Mouse (Mus musculus): ENCODE measurements at regions not wholly inside any gene's neighbourhood (a gene's known extent, or its start where the extent isn't known, plus 50 kb on each side); places are given as distances from the start of the nearest gene placed in this dataset.
A peak's percentile ranks its signal among the peaks of the same experiment; 100 is the strongest.

DNA sequence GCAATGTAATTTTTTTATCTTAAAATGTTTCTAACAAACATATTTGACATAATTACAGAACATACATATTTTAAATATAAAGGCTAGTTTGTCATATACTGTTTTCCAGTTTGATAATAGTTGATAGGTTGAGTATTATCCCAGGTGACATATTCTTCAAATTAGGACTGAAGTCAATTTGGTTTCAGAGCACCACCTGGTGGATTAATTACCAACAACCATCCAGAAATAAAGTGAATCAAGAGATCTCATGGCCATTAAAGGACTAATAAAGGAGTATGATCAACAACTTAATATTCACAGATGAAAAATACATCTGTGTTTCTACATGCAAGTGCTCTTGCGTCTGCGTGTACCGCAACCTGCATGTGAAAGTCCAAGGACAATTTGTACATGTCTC lies 50.3 kb upstream of the Nmu start:
- H3K36me3 ChIP-seq (ENCODE audit: control insufficient read depth, insufficient read depth, low read length): no peaks in the 10 kb centered on the region
- no peak overlapping the region for H3K4me3 ChIP-seq (ENCODE audit: low read depth, low read length)
- ATAC-seq (ENCODE audit: low FRiP score) (no peak), DNase-seq (ENCODE audit: low spot score) (peak; percentile 4)
- no peak overlapping the region for H3K9ac ChIP-seq (ENCODE audit: low read depth, low read length)
- no peaks in the 10 kb centered on the region for H3K27me3 ChIP-seq (ENCODE audit: control insufficient read depth, insufficient read depth, low read length)
- no peaks in the 10 kb centered on the region for H3K9me3 ChIP-seq (ENCODE audit: control insufficient read depth, low read length)
- H3K27ac ChIP-seq (ENCODE audit: low read depth, low read length): no peak overlapping the region
- 85% methylated on average over 3 of the region's 3 CpGs for WGBS
- H3K4me1 ChIP-seq (replicated peaks; ENCODE audit: control insufficient read depth, insufficient read depth, low read length): no peaks in the 10 kb centered on the region
- no peak overlapping the region for H3K4me2 ChIP-seq (replicated peaks; ENCODE audit: low read depth, low read length)

DNA sequence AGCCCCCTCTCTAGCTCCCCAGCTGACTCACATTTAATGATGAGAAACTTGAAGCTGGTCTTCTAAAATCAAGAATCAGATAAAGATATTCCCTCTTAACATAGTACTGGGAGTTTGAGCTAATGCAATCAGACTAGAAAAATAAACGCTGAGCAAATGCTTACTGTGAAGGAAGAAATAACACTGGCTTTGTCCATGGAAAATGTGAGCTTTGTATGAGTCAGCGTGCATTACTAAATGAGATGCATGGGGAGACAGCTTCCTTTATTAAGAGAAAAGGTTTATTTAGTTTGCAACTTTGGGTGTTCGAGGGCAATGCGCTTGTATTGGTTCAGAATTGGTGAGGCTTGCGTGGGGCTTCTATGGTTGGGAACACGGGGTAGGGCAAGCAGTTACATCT lies 52.7 kb upstream of the Nmu start:
- 87% methylated on average over 6 of the region's 6 CpGs for WGBS
- no peak for DNase-seq (ENCODE audit: low spot score)
- no peaks in the 10 kb centered on the region for H3K36me3 ChIP-seq (ENCODE audit: control insufficient read depth, insufficient read depth, low read length)
- H3K9ac ChIP-seq (ENCODE audit: low read depth, low read length): no peak overlapping the region
- H3K27ac ChIP-seq (ENCODE audit: low read depth, low read length): no peak overlapping the region
- no peak overlapping the region for H3K4me3 ChIP-seq (ENCODE audit: low read depth, low read length)
- H3K4me1 ChIP-seq (replicated peaks; ENCODE audit: control insufficient read depth, insufficient read depth, low read length): no peaks in the 10 kb centered on the region
- no peaks in the 10 kb centered on the region for H3K9me3 ChIP-seq (ENCODE audit: control insufficient read depth, low read length)
- no peak overlapping the region for H3K4me2 ChIP-seq (replicated peaks; ENCODE audit: low read depth, low read length)
- ATAC-seq (ENCODE audit: low FRiP score): no peak
- H3K27me3 ChIP-seq (ENCODE audit: control insufficient read depth, insufficient read depth, low read length): no peaks in the 10 kb centered on the region

DNA sequence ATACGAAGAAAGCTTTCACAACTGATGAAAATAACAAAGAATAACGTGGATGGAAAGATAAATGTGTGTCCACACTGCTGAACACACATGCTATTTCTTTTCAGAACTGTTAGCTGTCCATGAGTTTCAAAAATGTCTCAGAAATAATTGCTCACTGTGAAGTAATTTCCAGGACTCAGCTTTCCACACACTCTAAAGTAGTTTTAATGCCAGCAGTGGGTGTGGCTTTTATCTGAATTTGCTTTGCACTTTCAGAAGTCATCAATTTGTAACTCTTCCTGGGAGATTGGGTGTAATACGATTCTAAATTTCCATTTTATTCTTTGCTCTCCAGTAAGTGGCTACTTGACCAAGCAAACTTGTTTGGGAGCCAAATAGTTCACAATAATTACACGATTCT lies 53.5 kb upstream of the Nmu start:
- Histone ChIP-seq H3K27me3 (ENCODE audit: control insufficient read depth, insufficient read depth, low read length) (no peaks in the 10 kb centered on the region), H3K4me2 (replicated peaks; ENCODE audit: low read depth, low read length) (no peak overlapping the region), H3K36me3 (ENCODE audit: control insufficient read depth, insufficient read depth, low read length) (no peaks in the 10 kb centered on the region), H3K27ac (ENCODE audit: low read depth, low read length) (no peak overlapping the region), H3K4me3 (ENCODE audit: low read depth, low read length) (no peak overlapping the region), H3K4me1 (replicated peaks; ENCODE audit: control insufficient read depth, insufficient read depth, low read length) (no peaks in the 10 kb centered on the region), H3K9me3 (ENCODE audit: control insufficient read depth, low read length) (no peaks in the 10 kb centered on the region), H3K9ac (ENCODE audit: low read depth, low read length) (no peak overlapping the region)
- DNase-seq (ENCODE audit: low spot score) (no peak), ATAC-seq (ENCODE audit: low FRiP score) (no peak)
- 83% methylated on average over 4 of the region's 4 CpGs for WGBS

DNA sequence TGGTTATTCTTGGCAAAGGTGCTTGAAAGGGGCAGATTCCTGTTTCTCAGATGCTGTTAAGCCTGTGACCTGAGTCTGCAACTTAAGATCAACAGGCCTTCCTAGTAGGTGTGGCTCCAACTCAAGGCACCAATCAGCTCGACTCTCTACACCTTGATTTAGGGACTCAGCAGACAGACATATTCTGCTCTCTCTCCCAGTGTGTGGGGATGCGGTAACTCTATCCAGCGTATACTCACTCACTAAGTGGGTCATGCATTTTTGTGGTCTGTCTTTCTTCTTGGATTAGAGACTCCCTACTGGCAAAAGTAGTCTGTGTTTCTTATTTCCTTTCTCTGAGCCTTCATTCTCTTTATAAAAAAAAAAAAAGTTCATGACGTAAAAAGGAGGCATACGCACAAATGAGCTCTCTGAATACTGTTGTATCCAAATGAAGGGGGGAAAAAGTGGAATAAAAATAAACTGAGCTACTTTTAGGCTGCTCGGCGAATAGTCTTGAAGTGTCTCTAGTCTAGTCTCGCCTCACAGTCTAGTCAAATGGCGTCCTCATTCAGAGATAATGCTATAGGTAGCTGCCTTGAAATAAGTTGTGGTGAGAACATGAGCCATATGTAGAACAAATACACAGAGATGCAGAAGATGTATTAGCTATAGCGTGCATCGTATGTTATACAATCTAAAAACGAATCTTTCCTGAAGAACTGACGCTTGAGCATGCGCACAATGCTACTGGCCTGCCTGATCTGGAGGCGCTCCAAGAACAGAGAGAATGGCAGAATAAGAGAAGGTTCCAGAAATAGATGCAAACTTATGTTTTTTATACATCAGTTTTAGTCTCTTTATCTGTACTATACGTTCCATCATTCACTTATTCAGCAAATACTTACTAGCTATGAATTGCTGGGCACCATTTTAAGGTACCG lies 55.6 kb upstream of the Nmu start:
- no peaks in the 10 kb centered on the region for H3K36me3 ChIP-seq (ENCODE audit: control insufficient read depth, insufficient read depth, low read length)
- H3K27me3 ChIP-seq (ENCODE audit: control insufficient read depth, insufficient read depth, low read length): no peaks in the 10 kb centered on the region
- H3K4me2 ChIP-seq (replicated peaks; ENCODE audit: low read depth, low read length): no peak overlapping the region
- DNase-seq (ENCODE audit: low spot score) (no peak), ATAC-seq (ENCODE audit: low FRiP score) (no peak)
- no peak overlapping the region for H3K4me3 ChIP-seq (ENCODE audit: low read depth, low read length)
- no peak overlapping the region for H3K9ac ChIP-seq (ENCODE audit: low read depth, low read length)
- no peak overlapping the region for H3K27ac ChIP-seq (ENCODE audit: low read depth, low read length)
- H3K4me1 ChIP-seq (replicated peaks; ENCODE audit: control insufficient read depth, insufficient read depth, low read length): no peaks in the 10 kb centered on the region
- H3K9me3 ChIP-seq (ENCODE audit: control insufficient read depth, low read length): no peaks in the 10 kb centered on the region
- 87% methylated on average over 17 of the region's 17 CpGs for WGBS

DNA sequence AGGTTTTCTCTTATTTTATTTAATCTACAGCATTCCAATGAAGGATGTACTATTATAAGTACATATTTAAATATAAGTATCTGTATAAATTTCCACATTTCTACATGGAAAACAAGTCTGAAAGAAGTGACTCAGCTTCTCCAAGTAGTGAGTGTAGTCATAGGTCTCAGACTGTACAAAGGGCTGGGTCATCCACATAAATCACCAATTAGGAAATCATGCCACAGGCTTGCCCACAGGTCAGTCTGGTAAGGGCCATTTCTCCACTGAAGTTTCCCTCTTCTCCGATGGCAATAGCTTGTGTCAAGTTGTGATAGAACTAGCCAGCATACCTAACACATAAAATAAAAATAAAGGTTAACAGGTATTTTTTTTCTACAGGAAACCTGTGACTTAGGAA lies 56.3 kb upstream of the Nmu start:
- Histone ChIP-seq H3K36me3 (ENCODE audit: control insufficient read depth, insufficient read depth, low read length) (no peaks in the 10 kb centered on the region), H3K27ac (ENCODE audit: low read depth, low read length) (no peak overlapping the region), H3K4me2 (replicated peaks; ENCODE audit: low read depth, low read length) (no peak overlapping the region), H3K4me1 (replicated peaks; ENCODE audit: control insufficient read depth, insufficient read depth, low read length) (no peaks in the 10 kb centered on the region), H3K9ac (ENCODE audit: low read depth, low read length) (no peak overlapping the region), H3K4me3 (ENCODE audit: low read depth, low read length) (no peak overlapping the region), H3K27me3 (ENCODE audit: control insufficient read depth, insufficient read depth, low read length) (no peaks in the 10 kb centered on the region), H3K9me3 (ENCODE audit: control insufficient read depth, low read length) (no peaks in the 10 kb centered on the region)
- WGBS: 95% methylated on average over 1 of the region's 1 CpGs
- no peak for DNase-seq (ENCODE audit: low spot score)
- ATAC-seq (ENCODE audit: low FRiP score): no peak

DNA sequence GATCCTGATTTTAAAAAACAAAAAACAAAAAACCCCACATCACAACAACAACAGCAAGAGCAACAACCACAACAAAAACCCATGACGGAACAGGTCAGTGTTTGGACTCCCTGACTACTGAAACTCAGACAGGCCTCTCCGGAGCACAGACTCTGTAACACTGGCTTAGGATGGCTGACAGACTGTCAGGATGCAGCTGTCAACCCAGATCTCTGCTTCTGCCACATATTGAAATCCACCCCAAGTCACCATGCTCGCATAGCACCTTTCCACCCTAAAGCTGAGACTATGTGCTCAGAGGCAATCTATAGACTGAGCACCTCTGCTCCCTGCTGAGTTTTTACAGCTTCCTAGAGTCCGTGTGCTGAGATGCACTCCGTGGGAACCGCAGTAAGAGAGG lies 57.0 kb upstream of the Nmu start:
- WGBS: 88% methylated on average over 6 of the region's 6 CpGs
- Histone ChIP-seq H3K9ac (ENCODE audit: low read depth, low read length) (no peak overlapping the region), H3K4me2 (replicated peaks; ENCODE audit: low read depth, low read length) (no peak overlapping the region), H3K36me3 (ENCODE audit: control insufficient read depth, insufficient read depth, low read length) (no peaks in the 10 kb centered on the region), H3K4me1 (replicated peaks; ENCODE audit: control insufficient read depth, insufficient read depth, low read length) (no peaks in the 10 kb centered on the region), H3K27me3 (ENCODE audit: control insufficient read depth, insufficient read depth, low read length) (no peaks in the 10 kb centered on the region), H3K9me3 (ENCODE audit: control insufficient read depth, low read length) (no peaks in the 10 kb centered on the region), H3K4me3 (ENCODE audit: low read depth, low read length) (no peak overlapping the region), H3K27ac (ENCODE audit: low read depth, low read length) (no peak overlapping the region)
- no peak for ATAC-seq (ENCODE audit: low FRiP score)
- DNase-seq (ENCODE audit: low spot score): no peak

DNA sequence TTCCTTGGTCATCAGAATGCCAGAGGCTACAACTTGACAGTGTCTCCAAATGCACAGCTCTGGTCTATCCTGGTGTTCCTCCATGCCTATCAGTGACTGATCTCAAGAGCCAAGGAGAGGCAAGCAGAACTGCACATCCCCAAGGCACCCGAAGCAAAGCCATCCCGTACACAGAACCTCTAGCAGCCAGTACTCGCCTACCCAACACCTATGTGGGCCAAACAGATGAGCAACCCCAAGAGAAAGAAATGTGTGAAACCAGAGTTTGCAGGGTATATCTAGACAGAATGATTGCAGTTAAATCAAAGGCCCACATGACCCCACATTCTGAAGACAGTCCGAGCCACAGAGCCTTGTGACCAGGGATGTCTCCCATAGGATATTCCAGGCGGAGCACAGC lies 60.0 kb upstream of the Nmu start:
- Histone ChIP-seq H3K27me3 (ENCODE audit: control insufficient read depth, insufficient read depth, low read length) (no peaks in the 10 kb centered on the region), H3K36me3 (ENCODE audit: control insufficient read depth, insufficient read depth, low read length) (no peaks in the 10 kb centered on the region), H3K9me3 (ENCODE audit: control insufficient read depth, low read length) (no peaks in the 10 kb centered on the region), H3K27ac (ENCODE audit: low read depth, low read length) (no peak overlapping the region), H3K4me3 (ENCODE audit: low read depth, low read length) (no peak overlapping the region), H3K4me1 (replicated peaks; ENCODE audit: control insufficient read depth, insufficient read depth, low read length) (no peaks in the 10 kb centered on the region), H3K4me2 (replicated peaks; ENCODE audit: low read depth, low read length) (no peak overlapping the region), H3K9ac (ENCODE audit: low read depth, low read length) (no peak overlapping the region)
- no peak for DNase-seq (ENCODE audit: low spot score)
- WGBS: over 99% methylated on average over 5 of the region's 5 CpGs
- ATAC-seq (ENCODE audit: low FRiP score): no peak

DNA sequence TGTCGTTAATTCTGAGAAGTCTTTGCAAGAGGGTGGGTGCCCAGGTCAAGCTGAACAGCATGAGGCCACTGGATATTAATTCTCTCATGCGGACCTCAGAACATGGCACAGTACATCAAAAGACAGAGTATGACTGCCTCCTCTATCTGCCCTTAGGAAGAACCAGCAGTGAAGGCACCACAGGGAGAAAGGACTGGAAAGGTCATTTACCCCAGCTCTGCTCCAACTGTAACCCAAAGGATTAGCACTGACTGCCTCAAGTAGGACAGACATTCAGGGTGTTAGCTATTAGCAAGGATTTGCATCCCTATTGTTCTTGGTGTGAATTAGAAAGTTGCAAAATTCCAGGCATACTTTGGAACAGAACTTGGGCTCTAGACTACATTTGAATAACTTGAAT lies 58.2 kb upstream of the Gm7271 start:
- Histone ChIP-seq H3K9ac (ENCODE audit: low read depth, low read length) (no peak overlapping the region), H3K4me3 (ENCODE audit: low read depth, low read length) (no peak overlapping the region), H3K36me3 (ENCODE audit: control insufficient read depth, insufficient read depth, low read length) (no peaks in the 10 kb centered on the region), H3K9me3 (ENCODE audit: control insufficient read depth, low read length) (no peaks in the 10 kb centered on the region), H3K4me2 (replicated peaks; ENCODE audit: low read depth, low read length) (no peak overlapping the region), H3K4me1 (replicated peaks; ENCODE audit: control insufficient read depth, insufficient read depth, low read length) (no peaks in the 10 kb centered on the region), H3K27ac (ENCODE audit: low read depth, low read length) (no peak overlapping the region), H3K27me3 (ENCODE audit: control insufficient read depth, insufficient read depth, low read length) (no peaks in the 10 kb centered on the region)
- WGBS: 86% methylated on average over 2 of the region's 2 CpGs
- DNase-seq (ENCODE audit: low spot score) (no peak), ATAC-seq (ENCODE audit: low FRiP score) (no peak)

DNA sequence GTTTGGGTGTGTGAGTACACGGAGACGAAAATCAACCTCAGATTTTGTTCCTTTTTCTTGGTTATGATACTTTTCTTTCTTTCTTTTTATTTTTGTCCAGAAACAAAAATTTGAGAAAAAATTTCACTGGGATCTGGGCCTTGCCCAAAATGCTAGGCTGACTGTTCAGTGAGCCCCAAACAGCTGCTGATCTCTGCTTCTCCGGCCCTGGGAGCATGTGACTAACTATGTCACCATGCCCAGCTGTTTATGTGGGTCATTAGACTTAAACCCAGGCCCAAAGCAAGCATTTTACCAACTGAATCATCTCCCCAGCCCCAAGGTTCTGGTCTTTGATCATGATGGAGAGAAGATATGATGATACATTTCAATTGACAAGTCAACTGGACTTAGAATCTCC lies 56.3 kb upstream of the Gm7271 start:
- no peak overlapping the region for H3K9ac ChIP-seq (ENCODE audit: low read depth, low read length)
- no peak overlapping the region for H3K4me2 ChIP-seq (replicated peaks; ENCODE audit: low read depth, low read length)
- 85% methylated on average over 3 of the region's 3 CpGs for WGBS
- no peak for ATAC-seq (ENCODE audit: low FRiP score)
- H3K9me3 ChIP-seq (ENCODE audit: control insufficient read depth, low read length): no peaks in the 10 kb centered on the region
- H3K4me1 ChIP-seq (replicated peaks; ENCODE audit: control insufficient read depth, insufficient read depth, low read length): no peaks in the 10 kb centered on the region
- H3K4me3 ChIP-seq (ENCODE audit: low read depth, low read length): no peak overlapping the region
- no peak for DNase-seq (ENCODE audit: low spot score)
- no peaks in the 10 kb centered on the region for H3K36me3 ChIP-seq (ENCODE audit: control insufficient read depth, insufficient read depth, low read length)
- H3K27ac ChIP-seq (ENCODE audit: low read depth, low read length): no peak overlapping the region
- no peaks in the 10 kb centered on the region for H3K27me3 ChIP-seq (ENCODE audit: control insufficient read depth, insufficient read depth, low read length)

All from hindbrain, embryonic 11.5 days (tissue).